Mouse (Mus musculus) erythroblast, adult 5-6 weeks (primary cell): ENCODE results near the gene Umps. TPM values are rescaled to one million over a fixed set of nuclear protein-coding genes. Genes with fewer than 3 reads are reported as not detected.

ENCODE experiments used
- ATAC-seq: replicated peaks from 2 replicates; pipeline ENCODE4 v1.8.0; 2016; ENCODE audit warnings: moderate number of reproducible peaks, mild to moderate bottlenecking, moderate TSS enrichment, inconsistent platforms; ENCODE audit not compliant: poor library complexity, low FRiP score, severe bottlenecking
- total RNA-seq, 2 experiments: library from RNA; stranded (forward) in 1 of 2; stranded (reverse) in 1 of 2; fragments of 150-400 nt in 1 of 2; fragments of 200-764, 138-1000 nt in 1 of 2; gene quantifications; 2 replicates each; pipeline versions ENCODE4 v1.2.3 to v1.2.4; 2015 to 2017; ENCODE audit warnings: low replicate concordance in 2 of 2

The Umps gene
- total RNA-seq (2015; ENCODE audit: low replicate concordance) = 7.5 and 14.2 TPM in 2 replicates
- total RNA-seq (2017; ENCODE audit: low replicate concordance) = 11.4 and 13.4 TPM in 2 replicates

- peak; percentile 89 for ATAC-seq
Observed at GRCm38 (mm10) chr16:33966538-33967282, at the start of gene Umps. Umps (minus strand) TSS chr16:33967038.

DNA sequence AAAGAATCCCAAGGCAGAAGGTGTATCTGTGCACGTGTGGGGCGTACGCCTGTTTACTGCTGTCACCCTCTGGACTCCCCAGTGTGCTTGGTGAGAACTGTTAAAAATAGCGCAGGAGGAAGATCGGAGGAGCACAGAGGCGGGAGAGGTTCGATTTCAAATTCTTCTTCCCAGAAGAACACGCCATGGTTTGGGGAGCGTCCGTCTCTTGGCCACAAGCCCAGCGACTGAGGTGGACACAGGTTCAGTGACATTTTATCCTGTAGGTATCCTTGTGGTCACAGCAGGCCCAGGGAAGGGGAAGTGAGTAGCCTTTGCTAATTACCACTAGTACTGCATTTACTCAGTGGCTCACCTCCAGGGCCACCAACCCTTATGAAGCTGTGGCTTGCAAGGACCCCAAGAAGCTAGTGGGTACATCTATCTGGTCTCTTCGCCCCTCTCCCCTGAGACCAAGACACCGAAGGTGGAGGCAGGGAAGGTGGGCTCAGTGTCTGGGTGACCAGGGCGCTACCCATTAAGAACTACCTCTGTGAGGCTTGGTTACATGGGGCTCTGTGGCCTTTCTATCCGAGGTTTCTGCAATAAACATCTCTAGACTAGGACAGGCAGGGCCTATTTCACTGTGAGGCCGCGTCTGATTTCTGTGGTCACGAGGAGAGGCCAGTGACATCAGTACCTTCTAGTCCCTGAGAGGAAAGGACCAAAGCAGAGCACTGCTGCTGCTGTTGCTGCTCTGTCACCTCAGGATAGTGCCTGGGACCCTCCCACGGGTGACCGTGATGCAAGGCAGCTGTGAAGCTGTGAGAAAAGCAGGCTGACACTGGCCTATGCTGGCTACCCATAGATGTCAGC, 45.4 kb upstream of the Umps start:
- ATAC-seq = no peak

- no peak for ATAC-seq
Observed at GRCm38 (mm10) chr16:34009567-34009966, 42.7 kb upstream of the Umps start.

GRCm38 (mm10) chr16:34005986-34006385, 39.1 kb upstream of the Umps start:
- no peak for ATAC-seq

- ATAC-seq = no peak
Observed at GRCm38 (mm10) chr16:34004128-34004578, 37.3 kb upstream of the Umps start.

DNA sequence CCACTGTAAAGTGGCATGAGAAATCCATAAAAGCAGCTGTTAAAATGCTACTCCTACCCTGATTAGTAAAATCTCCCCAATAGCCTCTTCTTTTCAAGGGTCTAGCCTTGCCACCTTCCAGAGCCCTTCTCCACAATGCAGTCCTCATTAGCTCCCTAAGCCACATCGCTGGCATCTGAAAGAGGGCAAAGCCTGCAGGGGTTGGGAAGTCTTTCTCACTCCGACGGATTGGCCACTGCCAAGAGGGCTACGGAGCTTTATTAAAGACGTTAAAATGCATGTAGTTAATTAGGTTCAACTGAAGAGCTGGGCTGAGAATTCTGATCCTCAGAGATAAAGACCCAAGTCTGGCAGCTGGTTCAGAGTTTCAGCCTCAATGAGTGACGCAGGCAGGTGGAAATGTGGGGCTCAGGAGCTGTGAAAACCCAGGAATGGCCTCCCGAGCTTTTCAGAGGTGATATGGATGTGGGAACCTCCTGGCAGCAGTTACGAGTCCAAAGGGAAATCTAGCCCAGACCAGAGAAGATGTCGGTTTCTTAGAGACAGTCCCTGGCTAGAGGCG, 36.8 kb upstream of the Umps start:
- ATAC-seq = no peak

- no peak for ATAC-seq
Observed at GRCm38 (mm10) chr16:34000715-34001114, 33.9 kb upstream of the Umps start.

DNA sequence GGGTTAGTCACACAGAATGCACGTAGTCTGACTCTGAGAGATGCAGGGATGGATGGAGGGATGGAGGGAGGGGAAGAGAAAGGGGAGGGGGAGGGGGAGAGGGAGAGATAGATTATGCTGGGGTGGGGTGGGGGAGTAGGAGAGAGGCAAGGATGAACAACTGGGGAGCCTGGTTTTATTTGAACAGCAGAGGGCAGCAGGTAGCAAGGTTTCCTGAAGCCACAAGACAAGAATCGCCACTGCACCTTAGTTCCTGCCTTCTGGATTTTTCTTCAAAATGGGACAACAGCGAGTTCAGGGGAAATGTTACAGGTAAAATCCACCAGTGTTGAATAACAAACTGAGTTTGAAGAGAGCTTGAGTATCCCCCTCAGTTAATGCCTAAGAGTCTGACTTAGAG, 32.5 kb upstream of the Umps start:
- no peak for ATAC-seq

- ATAC-seq = no peak
Observed at GRCm38 (mm10) chr16:33998011-33998410, 31.2 kb upstream of the Umps start.

DNA sequence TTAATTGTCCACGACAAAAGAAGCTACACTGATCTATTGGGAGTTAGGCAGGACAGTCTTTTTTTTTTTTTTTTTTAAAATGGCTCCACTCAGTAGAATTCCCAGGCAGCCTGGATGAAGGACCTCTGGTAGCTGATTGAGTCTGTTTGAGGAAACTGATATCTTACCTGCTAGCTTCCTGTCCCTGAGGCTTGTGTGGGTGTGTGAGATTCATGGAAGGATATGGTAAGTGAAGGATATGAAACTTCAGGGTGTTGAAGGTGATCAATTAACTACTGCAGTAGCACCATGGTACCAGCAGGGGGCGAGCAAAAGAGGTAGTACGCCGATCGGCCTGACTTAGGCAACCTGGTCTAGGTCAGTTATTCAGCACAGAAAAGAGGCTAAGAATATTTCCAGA, 29.2 kb upstream of the Umps start:
- peak; percentile 69 for ATAC-seq

GRCm38 (mm10) chr16:33995496-33995895, 28.7 kb upstream of the Umps start:
- ATAC-seq = no peak

- ATAC-seq = no peak
Observed at GRCm38 (mm10) chr16:33994321-33994720, 27.5 kb upstream of the Umps start.

DNA sequence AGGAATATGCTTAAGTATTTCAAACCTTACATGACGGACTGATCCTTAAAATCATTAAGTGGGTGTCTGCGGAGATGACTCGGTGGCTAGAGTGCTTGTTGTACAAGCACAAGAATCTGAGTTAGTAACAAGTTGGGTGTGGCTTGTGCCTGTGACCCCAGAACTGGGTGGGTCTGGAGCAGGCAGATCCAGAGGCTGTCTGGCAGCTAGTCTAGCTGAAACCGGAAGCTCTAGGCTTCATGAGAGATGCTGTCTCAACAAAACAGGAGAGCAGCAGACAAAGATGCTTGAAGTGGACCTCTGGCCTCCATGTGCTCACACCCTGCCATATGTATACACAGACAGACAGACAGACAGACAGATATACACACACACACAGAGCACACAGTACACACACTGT, 23.9 kb upstream of the Umps start:
- no peak for ATAC-seq

DNA sequence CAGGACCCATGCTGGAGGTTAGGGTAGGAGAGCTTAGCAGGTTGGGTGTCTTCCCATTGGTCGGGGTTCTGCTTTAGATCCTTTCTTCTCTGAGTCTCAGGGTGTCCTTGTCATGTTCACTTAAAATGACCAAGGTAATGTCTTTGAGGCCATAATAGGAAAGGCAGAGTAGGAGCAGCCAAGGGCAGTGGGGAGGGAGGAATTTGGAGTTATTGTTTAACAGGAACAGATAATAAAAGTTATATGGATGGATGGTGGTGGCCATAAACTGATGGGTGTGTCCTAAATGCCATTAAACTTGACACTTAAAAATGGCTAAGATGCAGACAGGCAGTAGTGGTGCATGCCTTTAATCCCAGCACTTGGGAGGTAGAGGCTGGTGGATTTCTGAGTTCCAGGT, 22.3 kb upstream of the Umps start:
- no peak for ATAC-seq

DNA sequence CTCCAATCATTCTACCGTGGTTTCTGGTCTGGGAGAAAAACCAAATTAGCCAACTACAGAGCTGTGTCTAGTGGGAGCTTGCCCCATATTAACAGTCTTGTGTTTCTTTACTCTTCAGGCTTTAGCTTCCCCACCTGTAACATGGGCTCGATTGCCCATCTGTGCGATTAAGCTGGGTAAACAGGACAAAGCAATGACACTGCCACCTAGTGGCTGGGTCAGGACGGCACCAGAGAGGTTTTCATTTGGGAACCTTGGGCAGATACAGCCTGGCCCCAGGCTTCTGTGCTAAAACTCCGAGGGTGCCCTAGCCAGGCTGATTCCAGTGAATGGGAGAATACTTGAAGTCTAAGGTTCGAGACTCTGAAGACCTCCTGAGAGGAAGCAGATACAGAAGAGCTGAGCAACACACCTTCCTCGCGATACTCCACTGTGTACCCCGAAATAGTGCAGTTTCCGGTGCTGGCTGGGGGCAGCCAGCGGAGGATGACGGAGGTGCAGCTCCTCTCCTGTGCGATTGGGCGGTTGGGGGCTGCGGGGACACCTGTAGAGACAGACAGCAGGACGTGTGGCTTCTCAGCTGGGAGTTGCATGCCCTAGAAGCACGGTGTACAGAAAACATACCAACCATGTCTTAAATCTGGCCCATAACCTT, 21.6 kb upstream of the Umps start:
- ATAC-seq = peak; percentile 79

- no peak for ATAC-seq
Observed at GRCm38 (mm10) chr16:33986993-33987392, 20.2 kb upstream of the Umps start.

- no peak for ATAC-seq
Observed at GRCm38 (mm10) chr16:33985372-33985771, 18.5 kb upstream of the Umps start.

DNA sequence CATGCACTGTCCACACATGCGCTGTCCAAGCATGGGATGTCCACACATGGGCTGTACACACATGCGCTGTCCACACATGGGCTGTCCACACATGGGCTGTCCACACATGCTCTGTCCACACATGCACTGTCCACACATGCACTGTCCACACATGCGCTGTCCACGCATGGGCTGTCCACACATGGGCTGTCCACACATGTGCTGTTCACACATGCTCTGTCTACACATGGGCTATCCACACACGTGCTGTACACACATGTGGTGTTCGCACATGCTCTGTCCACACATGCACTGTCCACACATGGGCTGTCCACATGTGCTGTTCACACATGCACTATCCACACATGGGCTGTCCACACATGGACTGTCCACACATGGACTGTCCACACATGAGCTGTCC, 16.9 kb upstream of the Umps start:
- ATAC-seq = no peak; the same call in 1 of the 2 replicates

- no peak for ATAC-seq
Observed at GRCm38 (mm10) chr16:33979855-33980254, 13.0 kb upstream of the Umps start.

- peak; percentile 45; the same call in 1 of the 2 replicates for ATAC-seq
Observed at GRCm38 (mm10) chr16:33967283-33967640, 424 bp upstream of the Umps start.
